Mouse (Mus musculus): Measurements from ENCODE around the gene Leprot.

- TF ChIP-seq POLR2A (IDR thresholded peaks at IDR 0.05; ENCODE audit: low read depth, low read length): no peak
- TF ChIP-seq CTCF (IDR thresholded peaks at IDR 0.05; ENCODE audit: borderline replicate concordance, insufficient read depth, low read length): no peak
Observed at GRCm38 (mm10) chr4:101616520-101616919, 31.0 kb upstream of the Leprot start.

Data from embryonic fibroblast, embryonic 13.5 days (primary cell).